Mouse (Mus musculus) brain, embryonic 14.5 days (tissue): Measurements from ENCODE around the gene Ets2.

ENCODE experiments used
- CTCF ChIP-seq: fragments of 200-500 bp; IDR thresholded peaks from 2 replicates; pipeline ENCODE4 v1.5.1; 2012; ENCODE audit warnings: inconsistent platforms, mild to moderate bottlenecking, moderate library complexity, borderline replicate concordance; ENCODE audit not compliant: insufficient read depth, insufficient read length; ENCODE audit errors: extremely low read depth
- POLR2A ChIP-seq: fragments of 200-500 bp; IDR thresholded peaks from 2 replicates; pipeline ENCODE4 v1.6.1; 2012; ENCODE audit warnings: mild to moderate bottlenecking, inconsistent platforms, borderline replicate concordance; ENCODE audit not compliant: poor library complexity, insufficient read depth, insufficient read length, severe bottlenecking; ENCODE audit errors: extremely low read depth

DNA sequence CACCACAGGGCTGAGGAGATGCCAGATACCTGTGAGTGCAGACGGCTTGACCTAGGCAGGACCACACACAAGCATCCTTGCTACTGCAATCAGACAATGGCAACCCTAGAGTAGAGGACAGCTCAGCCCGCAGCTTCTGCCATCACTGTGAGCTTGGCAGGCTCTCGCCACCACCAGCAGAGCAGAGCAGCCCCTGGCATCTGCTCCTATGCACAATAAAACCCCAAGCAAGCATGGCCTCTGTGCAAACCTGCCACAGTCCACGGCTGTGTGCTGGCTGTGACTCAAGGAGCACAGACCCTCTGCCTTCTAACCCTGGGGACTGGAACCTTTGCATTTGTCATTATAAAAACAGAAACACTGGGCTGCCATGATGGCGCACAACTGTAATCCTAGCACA lies 41.0 kb upstream of the Ets2 start:
- TF ChIP-seq POLR2A: no peak
- no peak for TF ChIP-seq CTCF
